Mouse (Mus musculus): ENCODE results near the gene Clasrp.

DNA sequence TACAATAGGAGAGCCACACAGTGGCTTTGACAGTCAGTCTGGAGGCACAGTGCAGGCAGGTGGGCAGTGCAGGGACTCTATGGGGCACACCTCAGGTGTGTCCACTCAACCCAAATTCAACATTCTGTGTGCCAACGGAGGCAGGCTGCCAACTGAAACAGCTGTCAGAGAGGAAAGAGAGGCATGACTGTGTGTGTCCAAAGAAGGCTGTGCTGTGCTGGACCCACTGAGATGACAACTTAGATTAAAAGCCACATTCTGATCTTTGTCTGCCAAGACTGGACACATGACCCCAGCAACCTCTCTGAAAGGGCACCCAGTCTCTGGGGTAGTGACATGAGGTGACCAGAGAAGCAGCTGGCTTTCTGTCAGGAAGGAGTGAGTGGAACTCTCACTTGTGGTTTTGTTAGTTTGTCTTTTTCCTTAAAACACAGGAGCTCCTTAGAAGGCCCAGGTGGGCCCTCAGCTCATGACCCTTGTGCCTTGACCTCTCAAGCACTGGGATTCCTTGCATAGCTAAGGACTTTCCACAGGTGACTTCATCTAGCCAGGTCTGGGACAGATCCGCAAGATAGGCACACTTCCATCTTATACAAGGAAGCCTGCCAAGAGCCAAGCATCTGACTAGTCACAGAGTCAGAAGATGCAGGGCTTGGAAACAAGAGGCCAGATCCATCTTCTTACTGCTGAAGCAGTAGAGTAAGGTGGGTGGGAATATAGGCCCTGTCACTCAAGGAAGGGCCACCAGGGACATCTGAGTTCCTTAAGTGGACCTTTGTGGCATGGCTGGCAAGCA lies 63.3 kb downstream of the Clasrp start:
- TF ChIP-seq CTCF (IDR thresholded peaks at IDR 0.05; ENCODE audit: low read depth), result no peak
- TF ChIP-seq EP300 (optimal IDR thresholded peaks at IDR 0.05), result no peak
